Mouse (Mus musculus): ENCODE results near the gene Stxbp1. TPM values are rescaled to one million over a fixed set of nuclear protein-coding genes. Genes with fewer than 3 reads are reported as not detected.

The Stxbp1 gene
- polyA plus RNA-seq, 1 experiment from 2014 or later: 21.9 TPM

DNA sequence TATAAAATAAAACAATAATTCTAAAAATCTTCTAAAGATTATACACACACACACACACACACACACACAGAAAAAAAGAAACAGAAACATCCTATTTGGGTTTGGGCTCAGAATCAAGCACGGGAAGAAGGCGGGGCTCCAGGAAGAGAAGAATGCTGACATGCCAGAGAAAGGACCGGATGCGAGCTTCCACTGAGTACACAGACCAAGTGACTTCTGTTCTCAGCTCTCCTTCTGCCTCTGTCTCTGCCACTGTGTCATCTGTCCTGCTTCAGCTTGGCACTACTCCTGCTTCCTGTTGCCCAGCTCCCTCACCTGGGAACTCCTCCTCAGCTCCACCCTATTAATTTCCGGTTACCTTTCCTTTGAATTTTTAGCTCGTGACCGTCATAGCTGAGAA lies 12.5 kb downstream of the Stxbp1 start:
- peaks cover 21% of the 10 kb centered on the region for H3K4me1 ChIP-seq (replicated peaks; ENCODE audit: control insufficient read depth, insufficient read depth, low read length)
- no peak overlapping the region for H3K4me3 ChIP-seq (ENCODE audit: low read length)
- peak overlapping the region; percentile 38 for H3K4me2 ChIP-seq (ENCODE audit: low read depth, low read length)
- peak overlapping the region; percentile 86 for H3K27ac ChIP-seq (ENCODE audit: low read length)
- H3K36me3 ChIP-seq (ENCODE audit: control insufficient read depth, insufficient read depth, low read length): no peaks in the 10 kb centered on the region
- peak; percentile 83 for ATAC-seq (ENCODE audit: low read depth)
- peak overlapping the region; percentile 37; the same call in 1 of the 2 replicates for H3K9ac ChIP-seq (ENCODE audit: low read length)
- no peaks in the 10 kb centered on the region for H3K9me3 ChIP-seq (ENCODE audit: control insufficient read depth, low read length)
- no peaks in the 10 kb centered on the region for H3K27me3 ChIP-seq (ENCODE audit: control insufficient read depth, insufficient read depth, low read depth, low read length)
- WGBS: 12% methylated on average over 7 of the region's 7 CpGs

DNA sequence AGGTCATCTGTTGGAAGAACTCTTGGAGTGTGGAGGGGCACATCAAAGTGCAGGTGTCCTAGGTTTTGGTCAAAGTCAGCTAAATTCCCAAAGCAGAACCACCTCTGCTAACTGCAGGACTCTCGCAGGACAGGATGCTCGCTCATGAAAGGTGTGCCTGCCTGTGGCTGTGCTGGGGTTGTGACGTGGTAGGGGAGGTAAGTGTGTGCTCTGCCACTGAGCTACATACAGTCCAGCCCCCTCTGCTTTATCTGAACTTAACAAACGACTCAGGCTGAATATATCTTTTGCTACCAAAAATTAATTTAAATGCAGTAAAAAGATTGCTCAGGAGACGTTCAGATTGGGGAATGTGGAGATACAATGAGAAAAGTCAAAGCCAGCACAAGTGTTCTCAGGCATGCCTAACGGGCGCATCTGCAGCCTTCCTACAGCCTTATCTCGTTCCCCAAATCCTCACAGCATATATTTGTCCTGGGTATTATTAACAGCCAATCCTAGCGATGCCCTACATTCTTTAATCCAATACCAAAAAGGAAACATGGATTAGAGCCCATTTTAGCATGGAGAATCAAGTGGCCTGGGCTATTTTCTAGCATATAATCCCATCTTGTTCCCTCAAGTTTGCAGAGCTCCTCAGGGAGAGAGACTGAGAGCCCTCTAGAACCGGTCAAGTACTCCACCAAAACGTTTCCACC lies 17.9 kb downstream of the Stxbp1 start:
- H3K4me2 ChIP-seq (ENCODE audit: low read depth, low read length): no peak overlapping the region
- 61% methylated on average over 11 of the region's 11 CpGs for WGBS
- H3K27ac ChIP-seq (ENCODE audit: low read length): no peak overlapping the region
- no peak overlapping the region for H3K4me3 ChIP-seq (ENCODE audit: low read length)
- no peaks in the 10 kb centered on the region for H3K9me3 ChIP-seq (ENCODE audit: control insufficient read depth, low read length)
- no peak overlapping the region for H3K9ac ChIP-seq (ENCODE audit: low read length)
- H3K27me3 ChIP-seq (ENCODE audit: control insufficient read depth, insufficient read depth, low read depth, low read length): no peaks in the 10 kb centered on the region
- no peaks in the 10 kb centered on the region for H3K36me3 ChIP-seq (ENCODE audit: control insufficient read depth, insufficient read depth, low read length)
- peaks cover 8% of the 10 kb centered on the region for H3K4me1 ChIP-seq (replicated peaks; ENCODE audit: control insufficient read depth, insufficient read depth, low read length)
- ATAC-seq (ENCODE audit: low read depth): no peak

- Histone ChIP-seq H3K9ac (ENCODE audit: low read length) (no peak overlapping the region), H3K36me3 (ENCODE audit: control insufficient read depth, insufficient read depth, low read length) (no peaks in the 10 kb centered on the region), H3K4me3 (ENCODE audit: low read length) (no peak overlapping the region), H3K27me3 (ENCODE audit: control insufficient read depth, insufficient read depth, low read depth, low read length) (no peaks in the 10 kb centered on the region), H3K4me2 (ENCODE audit: low read depth, low read length) (no peak overlapping the region), H3K27ac (ENCODE audit: low read length) (no peak overlapping the region), H3K9me3 (ENCODE audit: control insufficient read depth, low read length) (no peaks in the 10 kb centered on the region), H3K4me1 (replicated peaks; ENCODE audit: control insufficient read depth, insufficient read depth, low read length) (peaks cover 11% of the 10 kb centered on the region)
- 79% methylated on average over 6 of the region's 6 CpGs for WGBS
- no peak for ATAC-seq (ENCODE audit: low read depth)
Observed at GRCm38 (mm10) chr2:32825796-32826195, 21.2 kb downstream of the Stxbp1 start.

- H3K27me3 ChIP-seq (ENCODE audit: control insufficient read depth, insufficient read depth, low read depth, low read length): no peaks in the 10 kb centered on the region
- H3K9ac ChIP-seq (ENCODE audit: low read length): no peak overlapping the region
- H3K27ac ChIP-seq (ENCODE audit: low read length): no peak overlapping the region
- ATAC-seq (ENCODE audit: low read depth): no peak
- no peaks in the 10 kb centered on the region for H3K36me3 ChIP-seq (ENCODE audit: control insufficient read depth, insufficient read depth, low read length)
- H3K4me2 ChIP-seq (ENCODE audit: low read depth, low read length): no peak overlapping the region
- WGBS: 89% methylated on average over 1 of the region's 1 CpGs
- H3K4me1 ChIP-seq (replicated peaks; ENCODE audit: control insufficient read depth, insufficient read depth, low read length): peaks cover 16% of the 10 kb centered on the region
- no peaks in the 10 kb centered on the region for H3K9me3 ChIP-seq (ENCODE audit: control insufficient read depth, low read length)
- H3K4me3 ChIP-seq (ENCODE audit: low read length): no peak overlapping the region
Observed at GRCm38 (mm10) chr2:32824778-32825177, 22.3 kb downstream of the Stxbp1 start.

- Histone ChIP-seq H3K4me1 (replicated peaks; ENCODE audit: control insufficient read depth, insufficient read depth, low read length) (peaks cover 16% of the 10 kb centered on the region), H3K4me3 (ENCODE audit: low read length) (no peak overlapping the region), H3K36me3 (ENCODE audit: control insufficient read depth, insufficient read depth, low read length) (no peaks in the 10 kb centered on the region), H3K27ac (ENCODE audit: low read length) (no peak overlapping the region), H3K9ac (ENCODE audit: low read length) (no peak overlapping the region), H3K4me2 (ENCODE audit: low read depth, low read length) (no peak overlapping the region), H3K27me3 (ENCODE audit: control insufficient read depth, insufficient read depth, low read depth, low read length) (no peaks in the 10 kb centered on the region), H3K9me3 (ENCODE audit: control insufficient read depth, low read length) (no peaks in the 10 kb centered on the region)
- WGBS: 36% methylated on average over 8 of the region's 8 CpGs
- peak; percentile 37; the same call in 1 of the 2 replicates for ATAC-seq (ENCODE audit: low read depth)
Observed at GRCm38 (mm10) chr2:32824181-32824580, 22.9 kb downstream of the Stxbp1 start.

GRCm38 (mm10) chr2:32823579-32824154 lies 23.4 kb downstream of the Stxbp1 start:
- no peak overlapping the region for H3K4me3 ChIP-seq (ENCODE audit: low read length)
- H3K4me2 ChIP-seq (ENCODE audit: low read depth, low read length): no peak overlapping the region
- H3K27ac ChIP-seq (ENCODE audit: low read length): no peak overlapping the region
- H3K4me1 ChIP-seq (replicated peaks; ENCODE audit: control insufficient read depth, insufficient read depth, low read length): peaks cover 16% of the 10 kb centered on the region
- no peaks in the 10 kb centered on the region for H3K9me3 ChIP-seq (ENCODE audit: control insufficient read depth, low read length)
- H3K27me3 ChIP-seq (ENCODE audit: control insufficient read depth, insufficient read depth, low read depth, low read length): no peaks in the 10 kb centered on the region
- no peak overlapping the region for H3K9ac ChIP-seq (ENCODE audit: low read length)
- H3K36me3 ChIP-seq (ENCODE audit: control insufficient read depth, insufficient read depth, low read length): no peaks in the 10 kb centered on the region
- no peak for ATAC-seq (ENCODE audit: low read depth)
- 60% methylated on average over 8 of the region's 8 CpGs for WGBS

DNA sequence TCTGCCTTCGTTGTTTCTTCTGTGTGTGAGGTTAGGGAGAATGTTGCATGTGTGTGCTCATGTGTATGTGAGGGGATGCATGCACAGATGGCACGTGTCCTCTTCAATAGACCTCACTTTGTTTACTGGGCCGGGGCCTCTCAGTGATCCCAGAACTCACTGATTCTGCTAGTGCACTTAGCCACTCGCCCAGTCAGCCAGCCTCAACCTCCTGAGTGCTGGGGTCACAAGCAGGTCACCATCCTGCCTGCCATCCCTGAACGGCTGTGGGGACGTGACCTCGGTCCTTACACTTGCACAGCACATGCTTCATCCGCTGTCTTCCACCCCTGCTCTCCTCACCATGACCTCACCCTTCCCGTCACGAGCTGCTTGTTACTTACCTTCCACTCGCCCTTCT lies 23.9 kb downstream of the Stxbp1 start:
- Histone ChIP-seq H3K27me3 (ENCODE audit: control insufficient read depth, insufficient read depth, low read depth, low read length) (no peaks in the 10 kb centered on the region), H3K36me3 (ENCODE audit: control insufficient read depth, insufficient read depth, low read length) (no peaks in the 10 kb centered on the region), H3K4me2 (ENCODE audit: low read depth, low read length) (no peak overlapping the region), H3K9ac (ENCODE audit: low read length) (no peak overlapping the region), H3K9me3 (ENCODE audit: control insufficient read depth, low read length) (no peaks in the 10 kb centered on the region), H3K27ac (ENCODE audit: low read length) (no peak overlapping the region), H3K4me1 (replicated peaks; ENCODE audit: control insufficient read depth, insufficient read depth, low read length) (peaks cover 16% of the 10 kb centered on the region), H3K4me3 (ENCODE audit: low read length) (no peak overlapping the region)
- WGBS: 32% methylated on average over 11 of the region's 11 CpGs
- ATAC-seq (ENCODE audit: low read depth): no peak

- Histone ChIP-seq H3K9me3 (ENCODE audit: control insufficient read depth, low read length) (no peaks in the 10 kb centered on the region), H3K27me3 (ENCODE audit: control insufficient read depth, insufficient read depth, low read depth, low read length) (no peaks in the 10 kb centered on the region), H3K4me2 (ENCODE audit: low read depth, low read length) (no peak overlapping the region), H3K9ac (ENCODE audit: low read length) (no peak overlapping the region), H3K27ac (ENCODE audit: low read length) (no peak overlapping the region), H3K36me3 (ENCODE audit: control insufficient read depth, insufficient read depth, low read length) (no peaks in the 10 kb centered on the region), H3K4me3 (ENCODE audit: low read length) (no peak overlapping the region), H3K4me1 (replicated peaks; ENCODE audit: control insufficient read depth, insufficient read depth, low read length) (peaks cover 17% of the 10 kb centered on the region)
- 77% methylated on average over 6 of the region's 6 CpGs for WGBS
- no peak for ATAC-seq (ENCODE audit: low read depth)
Observed at GRCm38 (mm10) chr2:32822643-32823042, 24.4 kb downstream of the Stxbp1 start.

- WGBS: 54% methylated on average over 11 of the region's 11 CpGs
- Histone ChIP-seq H3K4me3 (ENCODE audit: low read length) (no peak overlapping the region), H3K27ac (ENCODE audit: low read length) (peak overlapping the region; percentile 45; the same call in 1 of the 2 replicates), H3K9me3 (ENCODE audit: control insufficient read depth, low read length) (no peaks in the 10 kb centered on the region), H3K27me3 (ENCODE audit: control insufficient read depth, insufficient read depth, low read depth, low read length) (no peaks in the 10 kb centered on the region), H3K36me3 (ENCODE audit: control insufficient read depth, insufficient read depth, low read length) (no peaks in the 10 kb centered on the region), H3K4me2 (ENCODE audit: low read depth, low read length) (no peak overlapping the region), H3K4me1 (replicated peaks; ENCODE audit: control insufficient read depth, insufficient read depth, low read length) (peaks cover 27% of the 10 kb centered on the region), H3K9ac (ENCODE audit: low read length) (no peak overlapping the region)
- ATAC-seq (ENCODE audit: low read depth): peak; percentile 69
Observed at GRCm38 (mm10) chr2:32821041-32821802, 25.8 kb downstream of the Stxbp1 start.
